Mouse (Mus musculus): Measurements from ENCODE around the gene Kcnj10. TPM values are rescaled to one million over a fixed set of nuclear protein-coding genes. Genes with fewer than 3 reads are reported as not detected.

The Kcnj10 gene
- polyA plus RNA-seq, 1 experiment = 0.06 TPM

DNA sequence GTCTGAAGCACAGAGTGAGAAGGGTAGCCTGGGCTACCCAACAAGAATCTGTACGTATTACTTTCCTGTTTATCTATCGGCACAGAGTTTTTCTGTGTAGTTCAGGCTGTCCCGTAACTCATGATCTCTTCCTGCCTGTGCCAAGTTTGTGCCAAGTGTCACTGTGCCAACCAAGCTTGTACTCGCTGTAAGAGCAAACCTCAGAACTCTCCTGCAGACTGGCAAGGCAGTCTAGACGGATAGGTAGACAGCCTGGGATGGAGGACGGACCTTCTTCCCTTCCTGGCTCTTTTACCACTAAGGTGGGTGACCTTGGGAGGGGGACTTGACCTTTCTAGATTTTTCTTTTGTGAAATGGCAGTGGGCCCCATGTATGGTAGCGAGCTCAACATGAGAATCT lies 74.1 kb downstream of the Kcnj10 start:
- H3K27ac ChIP-seq (ENCODE audit: control insufficient read depth, insufficient read depth, low read depth, low read length) = no peak overlapping the region
- H3K4me1 ChIP-seq (ENCODE audit: control insufficient read depth, insufficient read depth, low read length) = no peaks in the 10 kb centered on the region
- H3K4me3 ChIP-seq (ENCODE audit: control insufficient read depth, low read depth, low read length) = no peak overlapping the region
- H3K27me3 ChIP-seq (ENCODE audit: control insufficient read depth, insufficient read depth, low read length) = no peaks in the 10 kb centered on the region
- TF ChIP-seq POLR2A (IDR thresholded peaks at IDR 0.05; ENCODE audit: control insufficient read depth, low read depth, low read length) (no peak), CTCF (IDR thresholded peaks at IDR 0.05; ENCODE audit: control insufficient read depth, insufficient read depth, insufficient replicate concordance, low read depth, low read length) (no peak)
- H3K36me3 ChIP-seq (ENCODE audit: control insufficient read depth, insufficient read depth, low read length) = no peaks in the 10 kb centered on the region

DNA sequence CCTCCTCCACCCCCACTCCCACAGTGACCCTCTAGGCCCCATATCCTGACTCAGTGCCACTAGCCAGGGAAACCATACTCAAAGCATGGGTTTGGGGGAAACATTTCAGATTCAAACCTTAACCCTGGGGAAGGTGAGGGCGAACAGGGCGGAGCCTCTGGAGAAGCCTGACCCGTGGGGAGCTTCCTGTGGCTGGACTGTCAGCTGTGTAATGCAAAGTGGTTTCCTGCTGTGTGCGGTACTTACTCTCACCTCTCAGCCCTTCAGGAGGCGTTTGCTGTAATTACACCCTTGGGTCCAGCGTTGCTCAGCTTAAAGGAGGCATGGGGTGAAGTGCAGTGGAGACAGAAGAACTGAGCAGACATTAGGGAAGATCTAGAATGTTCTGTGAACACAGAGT lies 77.2 kb downstream of the Kcnj10 start:
- Histone ChIP-seq H3K27ac (ENCODE audit: control insufficient read depth, insufficient read depth, low read depth, low read length) (no peak overlapping the region), H3K4me3 (ENCODE audit: control insufficient read depth, low read depth, low read length) (no peak overlapping the region), H3K36me3 (ENCODE audit: control insufficient read depth, insufficient read depth, low read length) (no peaks in the 10 kb centered on the region), H3K27me3 (ENCODE audit: control insufficient read depth, insufficient read depth, low read length) (no peaks in the 10 kb centered on the region), H3K4me1 (ENCODE audit: control insufficient read depth, insufficient read depth, low read length) (no peaks in the 10 kb centered on the region)
- TF ChIP-seq CTCF (IDR thresholded peaks at IDR 0.05; ENCODE audit: control insufficient read depth, insufficient read depth, insufficient replicate concordance, low read depth, low read length) (no peak), POLR2A (IDR thresholded peaks at IDR 0.05; ENCODE audit: control insufficient read depth, low read depth, low read length) (no peak)

DNA sequence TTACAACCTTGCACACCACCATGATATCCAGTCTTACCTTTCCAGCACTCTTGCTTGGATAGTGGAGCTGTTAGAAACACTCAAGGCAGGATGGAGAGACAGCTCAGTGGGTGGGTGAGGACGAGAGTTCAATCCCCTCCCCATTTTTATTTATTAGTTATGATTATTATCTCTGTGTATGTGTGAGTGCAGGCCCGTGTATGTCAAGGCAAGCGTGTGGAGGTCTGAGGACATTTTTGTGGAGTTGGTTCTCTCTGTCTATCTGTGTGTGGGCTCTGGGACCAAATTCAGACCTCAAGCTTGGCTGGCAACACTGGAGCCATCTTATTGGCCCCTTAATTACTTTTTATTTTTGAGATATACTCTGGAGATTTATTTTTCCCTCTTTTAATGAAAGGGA lies 77.6 kb downstream of the Kcnj10 start:
- H3K27ac ChIP-seq (ENCODE audit: control insufficient read depth, insufficient read depth, low read depth, low read length) = no peak overlapping the region
- TF ChIP-seq POLR2A (IDR thresholded peaks at IDR 0.05; ENCODE audit: control insufficient read depth, low read depth, low read length) = no peak
- TF ChIP-seq CTCF (IDR thresholded peaks at IDR 0.05; ENCODE audit: control insufficient read depth, insufficient read depth, insufficient replicate concordance, low read depth, low read length) = no peak
- H3K36me3 ChIP-seq (ENCODE audit: control insufficient read depth, insufficient read depth, low read length) = no peaks in the 10 kb centered on the region
- H3K4me1 ChIP-seq (ENCODE audit: control insufficient read depth, insufficient read depth, low read length) = no peaks in the 10 kb centered on the region
- H3K27me3 ChIP-seq (ENCODE audit: control insufficient read depth, insufficient read depth, low read length) = no peaks in the 10 kb centered on the region
- no peak overlapping the region for H3K4me3 ChIP-seq (ENCODE audit: control insufficient read depth, low read depth, low read length)

DNA sequence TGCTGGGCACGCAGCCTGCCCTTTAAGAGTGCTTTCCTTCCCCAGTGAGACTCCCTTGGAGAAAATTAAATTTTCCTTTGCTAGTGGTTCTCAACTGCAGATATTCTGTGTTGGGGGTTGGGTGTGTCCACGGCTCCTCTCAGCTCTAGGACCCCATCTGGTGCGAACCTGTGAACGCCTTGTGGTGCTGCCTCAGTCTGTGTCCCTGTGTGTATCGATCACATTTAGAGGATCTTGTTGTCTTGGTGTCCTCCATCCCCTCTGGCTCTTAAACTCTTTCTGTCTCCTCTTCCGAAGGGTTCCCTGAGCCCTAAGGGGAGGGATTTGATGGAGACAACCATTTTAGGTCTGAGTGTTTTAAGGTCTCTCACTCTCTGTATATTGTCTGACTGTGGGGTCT lies 79.2 kb downstream of the Kcnj10 start:
- H3K4me1 ChIP-seq (ENCODE audit: control insufficient read depth, insufficient read depth, low read length) = no peaks in the 10 kb centered on the region
- no peak for TF ChIP-seq POLR2A (IDR thresholded peaks at IDR 0.05; ENCODE audit: control insufficient read depth, low read depth, low read length)
- no peak for TF ChIP-seq CTCF (IDR thresholded peaks at IDR 0.05; ENCODE audit: control insufficient read depth, insufficient read depth, insufficient replicate concordance, low read depth, low read length)
- H3K27ac ChIP-seq (ENCODE audit: control insufficient read depth, insufficient read depth, low read depth, low read length) = no peak overlapping the region
- no peaks in the 10 kb centered on the region for H3K27me3 ChIP-seq (ENCODE audit: control insufficient read depth, insufficient read depth, low read length)
- H3K36me3 ChIP-seq (ENCODE audit: control insufficient read depth, insufficient read depth, low read length) = no peaks in the 10 kb centered on the region
- no peak overlapping the region for H3K4me3 ChIP-seq (ENCODE audit: control insufficient read depth, low read depth, low read length)

DNA sequence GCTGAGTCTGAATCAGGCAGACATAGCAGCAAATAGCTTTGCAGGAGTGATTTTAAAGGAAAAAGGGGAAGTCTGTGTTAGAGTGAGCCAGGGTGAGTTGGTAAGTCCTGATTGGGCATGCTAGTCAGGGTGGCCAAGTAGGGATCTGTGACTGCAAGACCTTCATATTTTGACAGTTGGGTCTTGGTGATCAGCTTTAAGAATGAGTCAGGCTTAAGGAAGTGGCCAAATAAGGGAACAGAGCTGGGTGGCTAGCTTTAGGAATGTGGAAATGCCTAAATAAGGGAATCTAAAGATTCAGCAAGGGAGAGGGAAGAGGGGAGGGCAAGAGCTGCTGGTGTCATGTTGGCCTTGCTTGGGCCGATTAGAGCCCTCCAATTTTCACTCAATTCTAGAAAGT lies 82.4 kb downstream of the Kcnj10 start:
- H3K27me3 ChIP-seq (ENCODE audit: control insufficient read depth, insufficient read depth, low read length) = no peaks in the 10 kb centered on the region
- no peak overlapping the region for H3K4me3 ChIP-seq (ENCODE audit: control insufficient read depth, low read depth, low read length)
- no peaks in the 10 kb centered on the region for H3K36me3 ChIP-seq (ENCODE audit: control insufficient read depth, insufficient read depth, low read length)
- no peak overlapping the region for H3K27ac ChIP-seq (ENCODE audit: control insufficient read depth, insufficient read depth, low read depth, low read length)
- no peaks in the 10 kb centered on the region for H3K4me1 ChIP-seq (ENCODE audit: control insufficient read depth, insufficient read depth, low read length)
- TF ChIP-seq CTCF (IDR thresholded peaks at IDR 0.05; ENCODE audit: control insufficient read depth, insufficient read depth, insufficient replicate concordance, low read depth, low read length) (no peak), POLR2A (IDR thresholded peaks at IDR 0.05; ENCODE audit: control insufficient read depth, low read depth, low read length) (no peak)

Other genes starting within 250 kb of the Kcnj10 start
- gene Pex19, start 214.5 kb upstream of the Kcnj10 start, polyA plus RNA-seq (2012; rRNA removed) = 22.3 and 25.8 TPM in 2 replicates
- gene Dcaf8, start 193.1 kb upstream of the Kcnj10 start, polyA plus RNA-seq (2012; rRNA removed) = 53.2 and 55.6 TPM in 2 replicates
- 15.8 and 17.5 TPM in 2 replicates for gene Pea15a, start 134.4 kb upstream of the Kcnj10 start, polyA plus RNA-seq (2012; rRNA removed)
- 15.0 and 15.8 TPM in 2 replicates for gene Casq1, start 121.3 kb upstream of the Kcnj10 start, polyA plus RNA-seq (2012; rRNA removed)
- gene Atp1a4, start 82.8 kb upstream of the Kcnj10 start, polyA plus RNA-seq (2012; rRNA removed) = 322 and 331 TPM in 2 replicates
- 43.9 and 52.2 TPM in 2 replicates for gene Igsf8, start 79.6 kb upstream of the Kcnj10 start, polyA plus RNA-seq (2012; rRNA removed)
- gene Atp1a2, start 43.1 kb upstream of the Kcnj10 start, polyA plus RNA-seq (2012; rRNA removed) = 12.4 and 17.3 TPM in 2 replicates
- gene Kcnj9, start 11.9 kb upstream of the Kcnj10 start, polyA plus RNA-seq (2012; rRNA removed) = 40.4 and 41.2 TPM in 2 replicates
- gene Pigm, start 35.3 kb downstream of the Kcnj10 start, polyA plus RNA-seq (2012; rRNA removed) = 3.8 and 4.0 TPM in 2 replicates
- gene Slamf9, start 134.1 kb downstream of the Kcnj10 start, polyA plus RNA-seq (2012; rRNA removed) = 9.8 and 13.1 TPM in 2 replicates
- 66.1 and 68.5 TPM in 2 replicates for gene Igsf9, start 140.6 kb downstream of the Kcnj10 start, polyA plus RNA-seq (2012; rRNA removed)
- gene Tagln2, start 158.8 kb downstream of the Kcnj10 start, polyA plus RNA-seq (2012; rRNA removed) = 7.6 and 16.5 TPM in 2 replicates
- 302 and 305 TPM in 2 replicates for gene Cfap45, start 179.6 kb downstream of the Kcnj10 start, polyA plus RNA-seq (2012; rRNA removed)
- 12.1 and 14.1 TPM in 2 replicates for gene Vsig8, start 214.7 kb downstream of the Kcnj10 start, polyA plus RNA-seq (2012; rRNA removed)
- 0.06 TPM in 1 of 2 replicates, not detected in the other for gene Slamf8, start 249.4 kb downstream of the Kcnj10 start, polyA plus RNA-seq (2012; rRNA removed)